Comparison of ENCODE assay signal across 14 mouse cellular contexts in genomic region chr9:120758003-120758402, GRCm38 (mm10).
"Had no signal": no experiment of that assay in that cellular context is flagged by ENCODE, and none has a peak within 500 bp of the region (broad histone marks: within the 10 kb centered on the region; RNA-seq: fewer than 3 reads in every experiment).

No protein-coding gene starts in this region.

- H3K9me3 ChIP-seq: hindbrain, embryonic 12.5 days; limb, embryonic 13.5 days; midbrain, embryonic 12.5 days had no signal

- ATAC-seq: hindbrain, embryonic 16.5 days; inflammation-experienced regulatory T-cells, adult 6 months; midbrain, embryonic 16.5 days had no signal

- H3K4me2 ChIP-seq: hindbrain, embryonic 12.5 days; limb, embryonic 13.5 days; lung, embryonic 14.5 days; midbrain, embryonic 12.5 days; neural tube, embryonic 13.5 days had no signal

- H3K9ac ChIP-seq: hindbrain, embryonic 12.5 days; limb, embryonic 13.5 days; liver, embryonic 14.5 days; lung, embryonic 14.5 days; midbrain, embryonic 12.5 days; neural tube, embryonic 13.5 days had no signal

- H3K27me3 ChIP-seq: hindbrain, embryonic 12.5 days; limb, embryonic 13.5 days; midbrain, embryonic 12.5 days; neural tube, embryonic 13.5 days had no signal

- H3K36me3 ChIP-seq: hindbrain, embryonic 12.5 days; limb, embryonic 13.5 days; midbrain, embryonic 12.5 days; neural tube, embryonic 13.5 days had no signal

- H3K27ac ChIP-seq: hindbrain, embryonic 12.5 days; limb, embryonic 13.5 days; liver, embryonic 14.5 days; midbrain, embryonic 12.5 days; neural tube, embryonic 13.5 days had no signal

- H3K4me1 ChIP-seq: limb, embryonic 13.5 days had no signal

- DNase-seq: layer of hippocampus, postnatal 36 days; lung, embryonic 14.5 days; retina, postnatal 1 day; right cerebral cortex, postnatal 4 days; spleen, adult 18-20 months; thymus, postnatal 4 days had no signal

- H3K4me3 ChIP-seq: hindbrain, embryonic 12.5 days; limb, embryonic 13.5 days; midbrain, embryonic 12.5 days; neural tube, embryonic 13.5 days had no signal
